Mouse (Mus musculus) MEL (cell line): ENCODE data around the gene Gm44973. TPM values are rescaled to one million over a fixed set of nuclear protein-coding genes. Genes with fewer than 3 reads are reported as not detected.

ENCODE experiments used
- DNase-seq: peaks from one replicate; pipeline ENCODE4 v3.0.0; 2011; ENCODE audit warnings: low read depth, low spot score
- H3K27ac ChIP-seq: 2 replicates; pipeline ENCODE4 v1.5.1; 2012; ENCODE audit warnings: low read depth, mild to moderate bottlenecking, control low read depth, low read length, moderate library complexity; ENCODE audit not compliant: control insufficient read depth
- H3K27me3 ChIP-seq, 2 experiments: fragments of 150-350 bp in 1 of 2; sonication (generic) in 1 of 2; 2 replicates each; pipeline ENCODE4 v1.6.1; 2012; ENCODE audit warnings: low read length in 2 of 2, mild to moderate bottlenecking in 2 of 2, improper control_type of control experiment in 1 of 2, moderate library complexity in 1 of 2; ENCODE audit not compliant: insufficient read depth in 2 of 2, control insufficient read depth in 1 of 2
- H3K36me3 ChIP-seq, 2 experiments: 2 replicates each; pipeline ENCODE4 v1.6.1; 2012 to 2014; ENCODE audit warnings: low read length in 2 of 2, improper control_type of control experiment in 1 of 2, inconsistent platforms in 1 of 2, mild to moderate bottlenecking in 1 of 2; ENCODE audit not compliant: insufficient read depth in 2 of 2, control insufficient read depth in 1 of 2
- H3K4me1 ChIP-seq, 2 experiments: fragments of 150-350 bp in 1 of 2; sonication (generic) in 1 of 2; 2 replicates each; pipeline ENCODE4 v1.6.1; 2012; ENCODE audit warnings: low read length in 2 of 2, improper control_type of control experiment in 1 of 2, mild to moderate bottlenecking in 1 of 2; ENCODE audit not compliant: insufficient read depth in 2 of 2, control insufficient read depth in 1 of 2
- H3K4me3 ChIP-seq, 2 experiments: fragments of 150-350 bp in 1 of 2; sonication (generic) in 1 of 2; 2 replicates each; pipeline ENCODE4 v1.5.1; 2012; ENCODE audit warnings: low read depth in 2 of 2, low read length in 2 of 2, mild to moderate bottlenecking in 2 of 2, moderate library complexity in 2 of 2, control low read depth in 1 of 2, improper control_type of control experiment in 1 of 2; ENCODE audit not compliant: control insufficient read depth in 1 of 2, insufficient read depth in 1 of 2
- H3K79me2 ChIP-seq: 2 replicates; pipeline ENCODE4 v1.6.1; 2012; ENCODE audit warnings: mild to moderate bottlenecking, low read length, moderate library complexity; ENCODE audit not compliant: control insufficient read depth, poor library complexity, insufficient read depth
- H3K9ac ChIP-seq: 2 replicates; pipeline ENCODE4 v1.6.1; 2012; ENCODE audit warnings: low read depth, mild to moderate bottlenecking, control low read depth, low read length, moderate library complexity; ENCODE audit not compliant: control insufficient read depth, poor library complexity, severe bottlenecking
- H3K9me3 ChIP-seq: fragments of 150-350 bp; sonication (generic); replicated peaks from 2 replicates; pipeline ENCODE4 v1.6.1; 2012; ENCODE audit warnings: mild to moderate bottlenecking, low read length, improper control_type of control experiment, moderate library complexity; ENCODE audit not compliant: insufficient read depth
- CTCF ChIP-seq, 3 experiments: IDR thresholded peaks in 2 of 3; conservative IDR thresholded peaks in 1 of 3; 2 replicates each; pipeline ENCODE4 v1.5.1; 2011 to 2012; ENCODE audit warnings: low read length in 3 of 3, low read depth in 2 of 3, mild to moderate bottlenecking in 2 of 3, improper control_type of control experiment in 1 of 3, inconsistent platforms in 1 of 3, mixed read lengths in 1 of 3, moderate library complexity in 1 of 3; ENCODE audit not compliant: control insufficient read depth in 1 of 3, insufficient read depth in 1 of 3, poor library complexity in 1 of 3, severe bottlenecking in 1 of 3
- E2F4 ChIP-seq: IDR thresholded peaks from 2 replicates; pipeline ENCODE4 v1.6.1; 2011; ENCODE audit warnings: low read depth, low read length, improper control_type of control experiment, borderline replicate concordance
- EP300 ChIP-seq, 2 experiments: IDR thresholded peaks; 2 replicates each; pipeline ENCODE4 v1.6.1; 2011; ENCODE audit warnings: improper control_type of control experiment in 2 of 2, low read length in 2 of 2, low read depth in 1 of 2, mild to moderate bottlenecking in 1 of 2
- ETS1 ChIP-seq: IDR thresholded peaks from 2 replicates; pipeline ENCODE4 v1.6.1; 2012; ENCODE audit warnings: low read depth, mild to moderate bottlenecking, inconsistent platforms, low read length, improper control_type of control experiment, moderate library complexity
- GABPA ChIP-seq: IDR thresholded peaks from 2 replicates; pipeline ENCODE4 v1.6.1; 2012; ENCODE audit warnings: low read depth, mild to moderate bottlenecking, inconsistent platforms, low read length, improper control_type of control experiment, moderate library complexity
- GATA1 ChIP-seq: IDR thresholded peaks from 2 replicates; pipeline ENCODE4 v1.6.1; 2011; ENCODE audit warnings: low read depth, low read length, improper control_type of control experiment
- HCFC1 ChIP-seq: IDR thresholded peaks from 2 replicates; pipeline ENCODE4 v1.6.1; 2012; ENCODE audit warnings: low read depth, mild to moderate bottlenecking, inconsistent platforms, low read length, improper control_type of control experiment, moderate library complexity
- JUND ChIP-seq: IDR thresholded peaks from 2 replicates; pipeline ENCODE4 v1.6.1; 2011; ENCODE audit warnings: low read depth, mild to moderate bottlenecking, improper control_type of control experiment, low read length
- MAZ ChIP-seq: IDR thresholded peaks from 2 replicates; pipeline ENCODE4 v1.6.1; 2012; ENCODE audit warnings: low read depth, mild to moderate bottlenecking, inconsistent platforms, low read length, improper control_type of control experiment
- MEF2A ChIP-seq: IDR thresholded peaks from 2 replicates; pipeline ENCODE4 v1.6.1; 2014; ENCODE audit warnings: low read depth, mild to moderate bottlenecking, inconsistent platforms, low read length, improper control_type of control experiment; ENCODE audit not compliant: poor library complexity, insufficient replicate concordance, severe bottlenecking; ENCODE audit errors: extremely low read depth
- MXI1 ChIP-seq: IDR thresholded peaks from 2 replicates; pipeline ENCODE4 v1.6.1; 2011; ENCODE audit warnings: mild to moderate bottlenecking, low read depth, low read length, improper control_type of control experiment
- NELFE ChIP-seq: IDR thresholded peaks from 2 replicates; pipeline ENCODE4 v1.6.1; 2011; ENCODE audit warnings: low read depth, low read length, improper control_type of control experiment
- NRF1 ChIP-seq: IDR thresholded peaks from 2 replicates; pipeline ENCODE4 v1.6.1; 2014; ENCODE audit warnings: low read depth, mild to moderate bottlenecking, inconsistent platforms, low read length, improper control_type of control experiment, moderate library complexity; ENCODE audit not compliant: poor library complexity, insufficient read depth, severe bottlenecking
- POLR2AphosphoS2 ChIP-seq: IDR thresholded peaks from 2 replicates; pipeline ENCODE4 v1.6.1; 2011; ENCODE audit warnings: low read length, improper control_type of control experiment
- RCOR1 ChIP-seq: IDR thresholded peaks from 2 replicates; pipeline ENCODE4 v1.6.1; 2012; ENCODE audit warnings: low read depth, mild to moderate bottlenecking, inconsistent platforms, low read length, improper control_type of control experiment
- SIN3A ChIP-seq: IDR thresholded peaks from 2 replicates; pipeline ENCODE4 v1.6.1; 2012; ENCODE audit warnings: low read length, improper control_type of control experiment, inconsistent platforms
- TCF12 ChIP-seq: IDR thresholded peaks from 2 replicates; pipeline ENCODE4 v1.6.1; 2014; ENCODE audit warnings: low read depth, mild to moderate bottlenecking, inconsistent platforms, low read length, improper control_type of control experiment, moderate library complexity
- USF1 ChIP-seq: IDR thresholded peaks from 2 replicates; pipeline ENCODE4 v1.6.1; 2014; ENCODE audit warnings: low read depth, mild to moderate bottlenecking, inconsistent platforms, low read length, improper control_type of control experiment, moderate library complexity
- ZKSCAN1 ChIP-seq: IDR thresholded peaks from 2 replicates; pipeline ENCODE4 v1.6.1; 2012; ENCODE audit warnings: low read depth, mild to moderate bottlenecking, inconsistent platforms, low read length, improper control_type of control experiment, moderate library complexity
- ZMIZ1 ChIP-seq: IDR thresholded peaks from 2 replicates; pipeline ENCODE4 v1.6.1; 2012; ENCODE audit warnings: low read depth, mild to moderate bottlenecking, inconsistent platforms, low read length, improper control_type of control experiment, moderate library complexity
- ZNF384 ChIP-seq: IDR thresholded peaks from 2 replicates; pipeline ENCODE4 v1.6.1; 2012; ENCODE audit warnings: low read depth, mild to moderate bottlenecking, inconsistent platforms, low read length, improper control_type of control experiment
- polyA plus RNA-seq, 2 experiments: library from polyadenylated mRNA; stranded (reverse) in 1 of 2; unstranded in 1 of 2; fragments of >175 nt in 1 of 2; fragments of >200 nt in 1 of 2; gene quantifications; 2 replicates each; pipeline versions ENCODE4 v1.2.1 to v1.2.4; 2012; ENCODE audit warnings: low replicate concordance in 2 of 2, low read depth in 1 of 2; ENCODE audit not compliant: insufficient read length in 2 of 2, insufficient read depth in 1 of 2, missing spikeins in 1 of 2
- total RNA-seq: library from RNA; depleted of rRNA; stranded (reverse); fragments of 300-350 nt; gene quantifications from 2 replicates; pipeline ENCODE4 v1.2.3, GENCODE M21; 2012

Gene Gm44973
- total and polyA plus RNA-seq, 3 experiments = 7.9 TPM; not detected in 2

- Histone ChIP-seq H3K27me3 (no peaks in the 10 kb centered on the region; a peak in 1 of 4 replicates), H3K36me3 (no peaks in the 10 kb centered on the region), H3K4me1 (no peaks in the 10 kb centered on the region), H3K9me3 (no peaks in the 10 kb centered on the region), H3K4me3 (no peak overlapping the region), H3K79me2 (no peaks in the 10 kb centered on the region), H3K27ac (no peak overlapping the region), H3K9ac (no peak overlapping the region)
- no peak for DNase-seq
- TF ChIP-seq MXI1 (no peak), ZKSCAN1 (no peak)
Observed at GRCm38 (mm10) chr7:4988250-4988649, 27.0 kb upstream of the Gm44973 start.

GRCm38 (mm10) chr7:4993347-4993998 is 21.8 kb upstream of the Gm44973 start:
- no peaks in the 10 kb centered on the region; a peak in 1 of 4 replicates for H3K27me3 ChIP-seq
- no peaks in the 10 kb centered on the region for H3K36me3 ChIP-seq
- H3K4me3 ChIP-seq = no peak overlapping the region
- no peak overlapping the region for H3K9ac ChIP-seq
- no peak for TF ChIP-seq JUND
- TF ChIP-seq CTCF (IDR thresholded peaks at IDR 0.05 in 2 of 3, conservative IDR thresholded peaks at IDR 0.05 in 1 of 3; ENCODE audit: control insufficient read depth in 1 of 3, insufficient read depth in 1 of 3, low read depth in 2 of 3, low read length in 3 of 3, poor library complexity in 1 of 3, severe bottlenecking in 1 of 3) = no peak
- no peak for TF ChIP-seq MXI1
- no peak for TF ChIP-seq MAZ
- no peak for TF ChIP-seq NRF1
- no peak for TF ChIP-seq USF1
- TF ChIP-seq ETS1 = no peak
- TF ChIP-seq GABPA = no peak
- no peak for TF ChIP-seq RCOR1
- TF ChIP-seq POLR2AphosphoS2 = no peak
- no peak for TF ChIP-seq ZNF384
- TF ChIP-seq GATA1 = no peak
- no peak for TF ChIP-seq SIN3A
- TF ChIP-seq MEF2A = no peak
- no peak for TF ChIP-seq HCFC1
- no peak for TF ChIP-seq ZMIZ1
- no peak for TF ChIP-seq NELFE
- TF ChIP-seq E2F4 = no peak
- no peak for TF ChIP-seq EP300 (IDR thresholded peaks at IDR 0.05; ENCODE audit: low read depth in 1 of 2, low read length in 2 of 2)
- TF ChIP-seq TCF12 = no peak
- DNase-seq = no peak
- H3K4me1 ChIP-seq = no peaks in the 10 kb centered on the region; a peak in 1 of 4 replicates
- no peaks in the 10 kb centered on the region for H3K79me2 ChIP-seq
- H3K27ac ChIP-seq = no peak overlapping the region
- no peaks in the 10 kb centered on the region for H3K9me3 ChIP-seq
